Mouse (Mus musculus) neural tube, embryonic 14.5 days (tissue): ENCODE measurements around the gene Bud23. TPM values are rescaled to one million over a fixed set of nuclear protein-coding genes. Genes with fewer than 3 reads are reported as not detected.

ENCODE experiments used
- ATAC-seq: fragments of 200-750 bp; cut with Nextera tagmentation; 2 replicates; pipeline ENCODE4 v1.8.0; 2017; ENCODE audit warnings: low read depth, mild to moderate bottlenecking, moderate TSS enrichment, moderate library complexity
- H3K27ac ChIP-seq: fragments of 300-500 bp; sonication (generic); 2 replicates; pipeline ENCODE4 v1.5.1; 2014; ENCODE audit warnings: low read depth, mild to moderate bottlenecking, control low read depth, low read length, moderate library complexity, mixed read lengths
- H3K27me3 ChIP-seq: fragments of 300-500 bp; sonication (generic); 2 replicates; pipeline ENCODE4 v1.6.1; 2014; ENCODE audit warnings: low read length; ENCODE audit not compliant: control insufficient read depth, insufficient read depth
- H3K36me3 ChIP-seq: fragments of 300-500 bp; sonication (generic); 2 replicates; pipeline ENCODE4 v1.6.1; 2014; ENCODE audit warnings: low read length, mixed read lengths; ENCODE audit not compliant: control insufficient read depth, insufficient read depth
- H3K4me1 ChIP-seq: fragments of 300-500 bp; sonication (generic); 2 replicates; pipeline ENCODE4 v1.6.1; 2014; ENCODE audit warnings: low read length; ENCODE audit not compliant: control insufficient read depth, insufficient read depth
- H3K4me2 ChIP-seq: fragments of 300-500 bp; sonication (generic); 2 replicates; pipeline ENCODE4 v1.6.1; 2014; ENCODE audit warnings: mild to moderate bottlenecking, low read depth, low read length, control low read depth
- H3K4me3 ChIP-seq: fragments of 300-500 bp; sonication (generic); 2 replicates; pipeline ENCODE4 v1.5.1; 2014; ENCODE audit warnings: low read depth, low read length, control low read depth, mixed read lengths
- H3K9ac ChIP-seq: fragments of 300-500 bp; sonication (generic); replicated peaks from 2 replicates; pipeline ENCODE4 v1.6.1; 2014; ENCODE audit warnings: low read depth, mild to moderate bottlenecking, control low read depth, low read length, mixed read lengths
- H3K9me3 ChIP-seq: fragments of 300-500 bp; sonication (generic); 2 replicates; pipeline ENCODE4 v1.6.1; 2016; ENCODE audit warnings: low read length; ENCODE audit not compliant: control insufficient read depth
- WGBS: fragments of 180-500 bp; shearing (Covaris S2); extraction: QIAGEN DNeasy Blood & Tissue Kit; methylation state at CpG from one replicate; pipeline ENCODE4 v1.1.7; 2014; 5-methylcytosine and 5-hydroxymethylcytosine counted together
- polyA plus RNA-seq: library from polyadenylated mRNA; unstranded; fragments of >200 nt; fragmentation: Nextera tagmentation; extraction: Ambion mirVana; gene quantifications from 2 replicates; pipeline ENCODE4 v1.2.1, GENCODE M21; 2014

Bud23 gene
- polyA plus RNA-seq, 1 experiment from 2014 or later: 72.5 TPM

DNA sequence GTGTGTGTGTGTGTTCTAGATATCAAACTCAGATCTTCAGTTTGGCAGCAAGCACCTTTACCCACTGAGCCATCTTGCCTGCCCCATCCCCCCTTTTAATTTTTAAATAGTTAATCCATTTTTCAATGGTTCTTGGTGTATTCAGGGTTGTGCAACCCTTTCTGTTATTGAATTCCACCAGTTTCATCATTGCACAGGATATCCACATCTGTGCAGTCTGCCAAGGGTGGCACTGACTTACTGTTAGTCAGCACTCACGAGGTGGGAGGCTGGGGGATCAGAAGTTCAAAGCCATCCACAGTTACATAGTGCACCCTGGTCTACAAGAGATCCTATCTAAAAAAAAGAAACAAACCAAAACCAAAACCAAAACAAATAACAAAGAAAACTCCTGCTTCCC, 36.2 kb upstream of the Bud23 start:
- Histone ChIP-seq H3K4me3 (no peak overlapping the region), H3K9me3 (no peaks in the 10 kb centered on the region), H3K27me3 (no peaks in the 10 kb centered on the region), H3K4me2 (no peak overlapping the region), H3K27ac (no peak overlapping the region), H3K36me3 (no peaks in the 10 kb centered on the region), H3K4me1 (no peaks in the 10 kb centered on the region), H3K9ac (no peak overlapping the region)
- WGBS: 79% methylated on average over 1 of the region's 1 CpGs
- ATAC-seq: no peak

DNA sequence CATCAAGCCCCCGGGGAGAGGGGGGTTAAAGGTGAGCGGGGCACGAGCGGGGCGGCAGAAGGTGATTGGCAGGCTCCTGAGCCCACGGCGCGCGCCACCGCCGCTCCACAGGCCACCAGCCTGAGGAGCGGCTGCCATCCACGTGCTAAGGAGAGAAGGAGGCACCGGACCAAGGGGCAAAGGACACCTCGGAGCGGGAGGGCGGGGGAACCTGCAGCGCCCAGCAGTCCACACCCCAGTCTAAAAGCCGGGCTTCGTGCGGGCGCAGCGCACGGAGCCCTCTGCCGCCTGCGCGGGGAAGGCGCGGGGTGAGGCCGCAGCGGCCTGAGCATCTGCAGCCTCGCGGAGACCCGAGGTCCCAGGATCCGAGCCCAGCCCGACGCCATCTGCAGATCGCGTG, 24.9 kb upstream of the Bud23 start, which contains the start of gene Mlxipl:
Mlxipl (plus strand) TSS at position 238 of the 400 bp plus-strand sequence.
- no peak for ATAC-seq
- Histone ChIP-seq H3K9me3 (no peaks in the 10 kb centered on the region), H3K27ac (no peak within 1 kb of the TSS), H3K4me2 (no peak within 1 kb of the TSS), H3K9ac (no peak within 1 kb of the TSS), H3K27me3 (peaks cover 23% of the 10 kb centered on the region), H3K4me3 (no peak within 1 kb of the TSS), H3K4me1 (no peaks in the 10 kb centered on the region), H3K36me3 (no peaks in the 10 kb centered on the region)
- 4% methylated on average over 38 of the region's 39 CpGs for WGBS

DNA sequence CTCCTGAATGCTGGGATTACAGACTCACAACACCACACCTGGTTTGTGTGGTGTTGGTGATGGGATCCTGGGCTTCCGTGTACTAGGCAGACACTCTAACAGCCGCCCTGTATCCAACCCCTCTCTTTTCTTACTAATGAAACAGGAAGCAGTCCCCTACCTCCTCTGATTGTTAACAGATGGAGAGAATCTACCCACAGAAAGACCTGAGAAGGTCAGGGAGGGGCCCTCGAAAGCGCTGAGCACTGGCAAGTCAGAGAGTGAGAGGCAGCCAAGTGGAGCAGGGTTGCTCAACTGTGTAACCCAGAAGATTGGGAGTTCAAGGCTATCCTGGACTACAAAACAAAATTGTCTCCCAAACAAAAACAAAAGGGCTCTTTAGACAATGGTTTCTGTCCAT, 22.1 kb upstream of the Bud23 start:
- H3K36me3 ChIP-seq: no peaks in the 10 kb centered on the region
- H3K27ac ChIP-seq: no peak overlapping the region
- 74% methylated on average over 4 of the region's 4 CpGs for WGBS
- H3K4me3 ChIP-seq: no peak overlapping the region
- no peak overlapping the region for H3K9ac ChIP-seq
- no peak overlapping the region for H3K4me2 ChIP-seq
- no peaks in the 10 kb centered on the region for H3K9me3 ChIP-seq
- peaks cover 23% of the 10 kb centered on the region for H3K27me3 ChIP-seq
- no peaks in the 10 kb centered on the region for H3K4me1 ChIP-seq
- ATAC-seq: no peak

DNA sequence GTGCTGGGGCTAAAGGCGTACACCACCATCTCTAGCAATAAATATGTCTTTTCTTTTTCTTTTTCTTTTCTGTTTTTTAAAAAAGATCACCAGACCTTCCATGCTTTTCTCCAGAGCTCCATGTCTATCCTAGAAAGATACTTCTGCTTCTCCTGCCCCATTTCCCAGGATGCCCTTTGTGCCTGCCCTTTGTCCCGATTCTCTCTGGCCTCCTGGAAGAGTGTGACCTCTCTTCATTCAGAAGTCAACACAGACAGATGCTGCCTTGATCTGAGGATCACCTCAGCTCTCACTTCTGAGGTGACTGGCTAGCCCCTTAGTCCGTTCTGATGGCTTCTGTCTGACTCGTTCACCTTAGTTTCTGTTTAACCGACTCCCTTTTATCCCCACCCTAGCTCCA, 15.8 kb upstream of the Bud23 start:
- Histone ChIP-seq H3K4me2 (no peak overlapping the region), H3K27me3 (no peaks in the 10 kb centered on the region), H3K4me3 (no peak overlapping the region), H3K9me3 (no peaks in the 10 kb centered on the region), H3K4me1 (peaks cover 9% of the 10 kb centered on the region), H3K9ac (no peak overlapping the region), H3K27ac (no peak overlapping the region), H3K36me3 (no peaks in the 10 kb centered on the region)
- WGBS: 89% methylated on average over 5 of the region's 5 CpGs
- no peak for ATAC-seq

DNA sequence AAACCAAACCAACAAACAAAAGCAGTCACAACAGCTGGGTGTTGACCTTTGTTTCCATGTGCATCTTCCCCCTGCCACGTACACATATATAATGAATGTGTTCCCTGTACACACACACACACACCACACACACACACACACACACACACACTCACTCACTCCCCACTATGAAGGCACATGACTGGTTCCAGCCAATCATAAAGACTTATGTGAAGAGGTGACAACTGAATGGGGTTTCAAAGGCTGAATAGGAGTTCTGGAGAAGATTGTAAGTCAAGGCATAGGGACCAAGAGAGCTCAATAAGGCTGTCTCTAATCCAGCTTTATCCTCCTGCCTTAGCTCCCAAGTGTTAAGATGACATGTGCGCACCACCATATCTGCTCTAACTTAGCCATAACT, 14.8 kb upstream of the Bud23 start:
- no peak for ATAC-seq
- H3K27me3 ChIP-seq: no peaks in the 10 kb centered on the region
- 94% methylated on average over 2 of the region's 2 CpGs for WGBS
- peaks cover 9% of the 10 kb centered on the region for H3K4me1 ChIP-seq
- H3K9me3 ChIP-seq: no peaks in the 10 kb centered on the region
- no peak overlapping the region for H3K27ac ChIP-seq
- H3K4me3 ChIP-seq: no peak overlapping the region
- H3K9ac ChIP-seq: no peak overlapping the region
- no peaks in the 10 kb centered on the region for H3K36me3 ChIP-seq
- no peak overlapping the region for H3K4me2 ChIP-seq

DNA sequence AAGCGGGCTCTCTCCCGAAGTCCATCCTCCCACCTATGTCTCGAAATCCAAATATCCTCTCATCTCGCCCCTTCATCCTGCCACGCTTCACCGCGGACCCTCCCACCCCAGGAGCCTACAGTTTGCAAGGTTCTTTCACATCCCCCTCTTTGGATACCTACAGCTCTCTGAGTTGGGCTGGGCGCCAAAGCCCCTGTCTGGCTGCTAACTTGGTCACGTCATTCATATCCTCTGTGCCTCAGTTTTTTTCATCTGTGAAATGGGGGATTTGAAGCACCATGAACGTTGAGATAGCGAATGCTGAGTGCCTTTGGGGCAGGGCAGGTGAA, 13.7 kb upstream of the Bud23 start:
- H3K27ac ChIP-seq: no peak overlapping the region
- no peaks in the 10 kb centered on the region for H3K27me3 ChIP-seq
- peaks cover 10% of the 10 kb centered on the region for H3K4me1 ChIP-seq
- H3K9ac ChIP-seq: peak overlapping the region; percentile 99
- H3K36me3 ChIP-seq: peaks cover 2% of the 10 kb centered on the region
- H3K4me3 ChIP-seq: peak overlapping the region; percentile 96
- H3K4me2 ChIP-seq: peak overlapping the region; percentile 77
- WGBS: 3% methylated on average over 11 of the region's 11 CpGs
- ATAC-seq: peak; percentile 38; the same call in 1 of the 2 replicates
- no peaks in the 10 kb centered on the region for H3K9me3 ChIP-seq

DNA sequence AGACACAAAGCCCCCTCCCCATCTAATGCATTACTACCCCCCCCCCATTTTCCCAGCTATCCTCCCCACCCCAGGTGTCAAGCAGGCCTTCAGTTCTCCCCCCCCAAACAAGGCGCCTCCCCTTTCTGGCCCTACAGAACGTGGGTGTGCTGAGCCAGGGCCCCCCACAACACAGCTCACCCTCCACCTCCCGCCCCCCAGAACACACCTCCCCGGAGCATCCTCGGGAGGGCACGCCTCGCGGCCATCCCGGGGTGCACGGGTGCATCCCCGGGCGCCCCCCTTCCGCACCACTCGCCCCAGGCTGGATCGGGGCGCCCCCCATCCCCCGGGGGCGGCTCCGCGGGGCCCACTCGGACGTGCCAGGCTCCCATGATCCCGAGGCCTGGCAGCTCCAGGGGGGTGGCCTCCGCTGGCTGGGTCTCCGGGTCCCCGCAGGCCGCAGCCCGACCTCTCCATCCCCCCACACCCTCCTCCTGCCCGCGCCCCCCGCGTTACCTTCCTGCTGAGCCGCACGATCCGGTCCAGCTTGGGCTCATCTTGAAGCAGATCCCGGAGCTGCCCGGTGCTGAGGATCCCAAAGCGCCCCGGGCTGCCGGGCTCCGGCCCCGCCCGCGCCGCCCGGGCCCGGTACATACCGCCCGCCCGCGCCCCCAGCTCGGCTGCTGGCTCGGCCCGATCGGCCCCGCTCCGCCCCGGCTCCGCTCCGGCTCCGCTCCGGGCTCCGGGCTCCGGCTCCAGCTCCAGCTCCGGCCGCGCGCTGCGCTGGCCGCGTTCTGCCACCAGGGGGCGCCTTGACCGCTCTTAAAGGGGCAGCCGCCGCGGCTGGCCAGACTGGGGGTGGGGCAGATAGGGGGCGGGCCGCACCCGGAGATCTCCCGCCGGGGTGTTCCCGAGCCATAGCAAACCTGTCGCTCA, 13.1 kb upstream of the Bud23 start, which contains the start of gene Vps37d:
Vps37d (minus strand) TSS at position 703 of the 918 bp plus-strand sequence.
- peak; percentile 86 for ATAC-seq
- WGBS: 1% methylated on average over 52 of the region's 83 CpGs
- peak within 1 kb of the TSS; percentile 88 for H3K27ac ChIP-seq
- peak within 1 kb of the TSS; percentile 96 for H3K4me3 ChIP-seq
- H3K36me3 ChIP-seq: peaks cover 8% of the 10 kb centered on the region
- no peaks in the 10 kb centered on the region for H3K27me3 ChIP-seq
- peaks cover 12% of the 10 kb centered on the region for H3K4me1 ChIP-seq
- peak within 1 kb of the TSS; percentile 99 for H3K9ac ChIP-seq
- H3K9me3 ChIP-seq: no peaks in the 10 kb centered on the region
- peak within 1 kb of the TSS; percentile 77 for H3K4me2 ChIP-seq

DNA sequence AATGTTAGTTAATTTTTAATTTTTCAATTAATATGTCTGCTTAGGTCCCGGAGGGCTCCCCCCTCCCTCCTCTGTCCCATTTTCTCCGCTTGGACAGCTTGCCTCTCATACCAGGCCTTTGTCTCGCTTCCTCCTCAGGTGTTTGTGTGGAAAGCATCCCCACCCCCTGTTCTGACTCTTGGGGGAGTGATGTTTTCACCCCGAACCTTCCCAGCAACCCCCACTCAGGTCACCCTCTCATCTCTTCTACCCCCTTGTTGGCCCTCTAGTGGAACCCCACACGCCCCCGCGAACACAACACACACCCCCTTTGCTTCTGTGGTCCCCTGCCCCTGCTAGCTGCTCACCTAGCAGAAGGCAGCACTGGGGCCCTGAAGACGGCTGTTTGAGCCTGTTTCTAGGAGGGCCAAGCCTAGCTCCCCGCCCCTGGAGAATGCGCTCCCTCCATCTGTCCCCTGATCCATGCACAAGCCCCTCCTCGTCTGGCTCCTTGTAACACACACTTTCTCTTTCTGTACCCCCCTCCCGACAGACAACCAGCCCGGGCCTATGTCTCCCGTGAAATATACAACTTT, 12.3 kb upstream of the Bud23 start:
- H3K9me3 ChIP-seq: no peaks in the 10 kb centered on the region
- peaks cover 12% of the 10 kb centered on the region for H3K4me1 ChIP-seq
- H3K4me3 ChIP-seq: peak overlapping the region; percentile 96
- H3K36me3 ChIP-seq: peaks cover 15% of the 10 kb centered on the region
- H3K27me3 ChIP-seq: no peaks in the 10 kb centered on the region
- WGBS: 12% methylated on average over 14 of the region's 14 CpGs
- peak overlapping the region; percentile 77 for H3K4me2 ChIP-seq
- peak; percentile 57 for ATAC-seq
- peak overlapping the region; percentile 88 for H3K27ac ChIP-seq
- H3K9ac ChIP-seq: peak overlapping the region; percentile 99

DNA sequence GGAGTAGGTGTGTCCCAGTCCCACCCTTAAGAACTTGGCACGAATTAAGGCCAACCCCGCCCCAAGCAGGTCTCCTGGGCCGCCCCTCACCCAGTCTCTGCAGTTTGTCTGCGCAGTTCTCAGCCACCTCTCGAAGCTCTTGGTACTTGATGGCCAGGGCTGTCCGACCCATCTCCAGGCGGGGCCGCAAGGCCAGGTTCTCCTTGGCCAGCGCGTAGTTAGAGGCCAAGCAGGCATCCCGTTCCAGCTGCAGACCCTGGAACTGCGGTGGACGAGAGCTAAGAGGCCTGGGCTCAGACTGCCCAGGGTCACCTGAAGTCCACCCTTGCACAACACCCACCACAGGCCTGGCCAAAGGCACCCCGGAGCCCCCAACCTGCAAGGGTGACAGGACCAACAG, 11.6 kb upstream of the Bud23 start:
- Histone ChIP-seq H3K9ac (peak overlapping the region; percentile 99; the same call in 1 of the 2 replicates), H3K27ac (peak overlapping the region; percentile 88; the same call in 1 of the 2 replicates), H3K36me3 (peaks cover 17% of the 10 kb centered on the region), H3K27me3 (no peaks in the 10 kb centered on the region), H3K4me2 (peak overlapping the region; percentile 77), H3K4me3 (peak overlapping the region; percentile 96), H3K9me3 (no peaks in the 10 kb centered on the region), H3K4me1 (peaks cover 12% of the 10 kb centered on the region)
- no peak for ATAC-seq
- WGBS: 90% methylated on average over 14 of the region's 14 CpGs
